Mouse (Mus musculus) T-cell, adult 2 months (primary cell): ENCODE data around the gene Rrp15.
"Not testable (repeated sequence)": the region's sequence is repeated elsewhere in the genome, so short reads cannot be mapped to it uniquely, and the experiment has no call there.

ENCODE experiments used
- DNase-seq: peaks from one replicate; pipeline ENCODE4 v3.0.0; 2022; ENCODE audit warnings: low spot score

Rrp15 gene

DNA sequence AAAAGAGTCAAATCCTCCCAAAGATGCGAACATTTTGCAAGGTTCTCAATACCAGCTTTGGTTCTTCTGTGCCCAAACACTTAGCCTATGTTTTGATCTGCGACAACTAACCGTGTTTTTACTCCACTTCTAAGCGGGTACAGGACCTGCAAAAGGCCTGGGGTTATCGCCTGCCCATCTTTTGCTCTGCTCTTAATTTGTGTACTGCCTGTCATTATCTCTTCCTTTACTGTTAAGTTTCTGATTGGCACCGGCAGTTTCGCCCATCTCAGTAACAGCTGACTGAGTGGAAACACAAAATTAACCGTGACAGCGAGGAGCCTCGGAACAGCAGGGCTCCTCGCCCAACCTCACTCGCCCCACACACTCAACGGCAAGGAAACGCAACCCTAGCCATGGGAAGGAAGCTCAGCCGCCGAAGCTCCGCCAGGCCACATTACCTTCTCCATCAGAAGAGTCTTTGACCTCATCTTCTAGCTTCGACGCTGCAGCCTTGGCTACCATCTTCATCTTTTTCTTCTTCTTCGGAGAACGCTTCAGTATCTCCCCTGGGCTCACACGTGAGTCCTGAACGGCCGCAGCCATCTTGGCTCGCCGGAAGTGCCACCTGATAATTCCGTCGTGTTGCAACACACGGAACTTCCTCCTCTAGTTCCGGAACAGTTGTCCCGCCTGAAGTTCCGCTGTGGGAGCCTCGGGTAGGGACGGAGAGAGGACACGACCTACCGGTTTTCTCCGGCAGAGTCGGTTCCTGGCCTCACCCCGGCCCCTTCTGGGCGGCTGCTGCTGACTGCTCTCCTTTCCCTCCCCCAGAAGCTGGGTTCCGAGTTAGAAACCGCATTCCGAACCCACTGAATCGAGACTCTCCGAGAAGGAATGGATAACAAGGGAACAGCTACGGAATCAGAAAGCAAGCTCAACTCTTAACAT is at the start of gene Rrp15:
Rrp15 (minus strand) TSS at position 635 of the 930 bp plus-strand sequence.
- DNase-seq, result peak; percentile 85

DNA sequence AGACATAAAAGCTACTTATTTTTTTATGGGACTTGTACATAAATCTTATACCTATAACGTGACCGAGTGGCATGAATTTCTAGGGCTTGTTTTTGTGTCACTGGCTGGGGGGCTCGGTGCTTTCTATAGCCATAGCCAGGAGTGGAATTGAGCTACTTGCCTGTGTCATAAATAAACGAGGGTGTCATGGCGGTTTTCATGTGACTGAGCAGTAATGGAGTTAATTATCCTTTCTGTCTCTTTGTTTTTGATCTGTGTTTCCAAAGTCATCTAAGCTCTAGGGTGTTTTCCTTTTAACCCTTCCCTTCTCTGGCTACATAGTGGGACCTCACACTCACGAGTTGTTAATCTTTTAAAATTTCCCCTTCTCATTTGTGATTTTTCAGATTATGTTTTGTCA is 48.8 kb upstream of the Rrp15 start:
- DNase-seq, result no peak

DNA sequence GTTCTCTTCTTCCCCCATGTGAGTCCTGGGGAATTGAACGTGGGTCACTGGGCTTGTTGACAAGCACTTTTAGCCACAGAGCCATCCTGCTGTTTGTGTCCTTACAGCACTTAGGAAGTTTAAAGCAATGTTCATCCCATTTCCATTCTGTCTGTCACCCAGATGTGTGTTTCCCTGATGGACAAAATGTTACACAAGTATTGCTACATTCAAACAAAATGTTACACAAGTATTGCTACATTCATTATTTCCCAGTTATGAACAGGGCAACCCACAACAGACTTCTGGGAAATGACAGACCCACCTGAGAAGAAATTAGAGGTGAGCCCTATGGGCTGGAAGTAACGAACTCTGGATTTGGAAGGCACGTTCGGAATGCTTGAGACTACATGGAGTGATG is 36.2 kb upstream of the Rrp15 start:
- DNase-seq, result no peak

DNA sequence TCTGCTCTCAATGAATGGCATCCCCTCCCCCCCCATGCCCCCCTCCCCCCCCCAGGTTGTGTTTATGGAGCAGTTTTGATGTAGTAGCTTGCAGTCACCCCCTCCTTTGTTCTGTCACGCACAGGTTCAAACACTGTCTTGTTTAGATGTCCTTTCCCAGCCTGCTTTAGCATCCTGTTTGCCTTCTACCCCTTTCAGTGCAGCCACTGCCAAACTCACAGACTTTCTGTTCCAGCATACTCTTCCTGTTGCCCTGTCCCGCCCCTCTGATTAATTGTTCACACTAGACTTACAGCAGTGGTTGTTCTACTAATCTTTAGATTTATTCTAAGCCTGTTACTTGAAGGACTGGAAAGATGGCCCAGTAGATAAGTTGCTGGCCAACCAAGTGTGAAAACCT is 31.7 kb upstream of the Rrp15 start:
- DNase-seq, result no peak

DNA sequence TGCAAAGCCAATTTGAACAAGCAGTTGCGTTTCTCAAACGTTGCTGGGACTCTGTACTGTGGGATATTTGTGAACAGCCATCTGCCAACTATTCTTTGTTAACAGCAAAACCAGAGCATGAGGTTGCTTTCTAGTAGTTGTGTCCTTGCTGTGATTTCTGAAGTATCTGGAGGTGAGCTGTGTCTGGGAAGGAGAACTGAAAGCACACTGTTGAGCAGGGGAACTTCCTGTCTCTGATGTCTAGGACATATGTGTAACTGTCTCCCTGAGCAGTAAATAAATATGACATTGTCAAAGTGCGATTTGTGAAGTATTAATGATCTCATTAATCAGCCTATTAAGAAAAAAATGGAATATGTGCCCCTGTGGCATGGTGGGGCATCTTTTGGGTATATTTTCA is 24.0 kb upstream of the Rrp15 start:
- no peak for DNase-seq

DNA sequence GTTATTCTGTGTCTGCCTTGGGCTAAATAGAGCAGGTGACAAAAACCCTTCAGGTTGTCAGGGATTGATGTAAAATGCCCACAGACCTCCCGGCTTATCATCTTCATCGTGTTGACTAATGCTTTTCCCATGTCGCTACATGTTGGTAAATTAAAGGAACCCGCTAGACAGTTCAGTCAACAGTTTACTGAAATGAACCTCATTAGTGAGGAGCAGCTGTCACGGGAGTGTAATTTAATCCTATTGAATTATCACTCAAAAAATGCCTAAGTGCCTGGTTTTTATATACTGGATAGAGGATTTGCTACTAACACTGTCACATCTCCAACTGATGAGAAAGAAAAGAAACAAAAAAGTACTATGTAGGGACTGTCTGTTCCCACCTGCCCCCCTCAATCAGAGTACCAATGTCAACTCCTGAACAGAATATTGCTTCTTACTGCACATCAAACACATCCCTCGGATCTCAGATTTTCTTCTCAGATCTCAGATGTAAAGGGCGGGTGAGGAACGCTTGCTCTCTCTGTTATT is 23.5 kb upstream of the Rrp15 start:
- DNase-seq, result no peak

DNA sequence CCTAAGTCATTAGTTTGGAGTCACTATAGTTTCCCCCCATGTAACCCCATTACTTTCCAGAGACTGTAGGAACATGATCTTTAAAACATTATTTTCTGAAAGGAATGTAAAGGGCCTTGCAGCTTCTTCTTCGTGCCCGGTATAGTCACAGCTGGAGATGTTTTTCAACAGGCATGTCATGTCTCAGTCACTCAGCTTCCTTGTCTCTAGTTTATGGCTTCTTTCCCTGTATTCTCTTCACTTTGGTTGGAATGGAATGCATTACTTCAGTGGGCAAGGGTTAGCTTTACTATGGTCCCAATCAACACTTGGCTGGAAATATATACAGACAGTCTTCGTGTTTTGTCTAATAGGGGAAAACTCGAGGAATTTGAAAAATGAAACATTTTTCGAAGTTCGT is 22.8 kb upstream of the Rrp15 start:
- no peak for DNase-seq

DNA sequence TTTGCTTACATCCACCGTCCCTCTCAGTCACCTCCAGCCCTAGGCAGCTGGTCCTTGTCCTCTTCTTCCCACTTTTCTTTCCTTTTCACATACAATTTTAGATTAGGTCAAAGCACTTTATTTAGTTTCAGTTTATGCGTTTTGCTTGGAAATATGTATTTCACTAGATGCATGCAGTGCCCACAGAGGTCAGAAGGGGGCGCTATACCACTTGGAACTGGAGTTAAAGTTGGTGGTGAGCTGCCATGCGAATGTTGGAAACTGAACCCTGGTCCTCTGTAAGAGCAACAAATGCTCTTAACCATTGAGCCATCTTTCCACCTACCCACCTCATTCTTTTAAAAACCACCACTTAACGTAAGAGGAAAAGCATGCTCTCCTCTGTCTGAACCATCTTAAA is 21.5 kb upstream of the Rrp15 start:
- no peak for DNase-seq

DNA sequence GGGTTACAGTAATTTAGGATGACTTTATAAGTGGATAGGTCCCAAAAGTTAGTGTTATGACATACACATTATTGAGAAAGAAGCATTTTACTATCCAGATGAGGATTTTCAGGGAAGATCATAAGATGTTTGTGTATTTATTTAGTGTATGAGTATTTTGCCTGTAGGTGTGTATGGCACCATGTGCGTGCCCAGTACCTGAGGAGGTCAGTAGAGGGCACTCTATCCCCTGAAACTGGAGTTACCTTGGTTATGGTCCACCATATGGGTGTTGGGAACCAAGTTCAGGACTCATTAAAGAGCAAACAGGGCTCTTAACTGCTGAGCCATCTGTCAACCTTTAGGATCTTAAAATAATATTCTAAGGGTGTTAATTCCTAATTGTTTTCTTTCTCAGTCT is 19.2 kb upstream of the Rrp15 start:
- no peak for DNase-seq

DNA sequence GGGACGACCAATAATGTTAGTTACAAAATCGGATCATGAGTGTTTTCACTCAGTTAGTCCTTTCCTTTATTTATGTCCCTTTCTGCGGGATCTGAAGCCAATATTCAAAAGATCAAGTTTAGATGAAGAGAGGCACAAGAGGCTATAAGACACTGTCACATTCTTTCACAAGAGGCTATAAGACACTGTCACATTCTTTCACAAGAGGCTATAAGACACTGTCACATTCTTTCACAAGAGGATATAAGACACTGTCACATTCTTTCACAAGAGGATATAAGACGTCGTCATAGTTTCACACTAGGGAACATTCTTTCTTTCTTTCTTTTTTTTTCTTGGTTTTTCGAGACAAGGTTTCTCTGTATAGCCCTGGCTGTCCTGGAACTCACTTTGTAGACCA is 14.3 kb upstream of the Rrp15 start:
- not testable (repeated sequence) for DNase-seq

DNA sequence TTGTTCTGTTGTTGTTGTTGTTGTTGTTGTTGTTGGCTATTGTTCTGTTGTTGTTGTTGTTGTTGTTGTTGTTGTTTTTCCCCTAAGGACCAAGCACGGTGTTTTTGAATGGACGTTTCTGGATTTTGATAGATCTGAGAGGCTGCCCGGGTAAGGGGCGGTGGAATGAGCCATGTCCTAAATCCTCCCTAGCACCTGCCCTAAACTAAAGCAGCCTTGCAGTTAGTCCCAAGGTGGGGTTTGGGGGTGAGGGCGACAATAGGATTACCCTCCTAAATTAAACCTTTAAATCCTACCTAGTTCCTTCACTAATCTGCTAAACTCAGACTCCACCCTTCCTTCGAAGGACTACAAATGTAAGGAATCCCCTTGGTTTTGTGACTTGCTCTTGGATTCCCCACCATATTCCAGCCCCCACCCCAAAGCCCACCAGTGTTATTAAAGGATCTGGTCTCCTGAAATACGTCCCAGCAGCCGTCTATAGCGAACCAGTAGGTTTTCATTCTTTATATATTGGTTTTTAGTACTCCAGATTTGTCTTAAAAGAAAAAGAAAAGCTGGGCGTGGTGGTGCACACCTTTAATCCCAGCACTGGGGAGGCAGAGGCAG is 621 bp upstream of the Rrp15 start:
- no peak for DNase-seq

DNA sequence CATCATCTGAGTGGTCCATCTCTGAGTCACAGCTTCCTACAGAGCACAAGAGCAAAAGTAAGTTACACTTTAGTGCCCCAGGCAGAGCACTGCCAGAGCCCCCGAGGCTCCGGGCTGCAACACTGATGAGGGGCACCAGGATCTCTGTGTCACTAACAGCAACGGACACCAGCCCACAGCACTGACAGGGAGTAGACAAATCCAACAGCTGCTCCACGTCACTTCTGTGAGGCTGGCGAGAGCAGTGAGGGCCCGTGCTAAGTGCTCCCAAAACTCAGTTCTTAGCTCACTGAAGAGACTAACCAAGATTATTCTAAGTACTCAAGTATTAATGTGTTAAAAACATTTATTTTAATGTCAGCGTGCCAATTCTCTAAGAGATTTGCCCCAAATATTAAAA is 9.3 kb downstream of the Rrp15 start:
- no peak for DNase-seq

DNA sequence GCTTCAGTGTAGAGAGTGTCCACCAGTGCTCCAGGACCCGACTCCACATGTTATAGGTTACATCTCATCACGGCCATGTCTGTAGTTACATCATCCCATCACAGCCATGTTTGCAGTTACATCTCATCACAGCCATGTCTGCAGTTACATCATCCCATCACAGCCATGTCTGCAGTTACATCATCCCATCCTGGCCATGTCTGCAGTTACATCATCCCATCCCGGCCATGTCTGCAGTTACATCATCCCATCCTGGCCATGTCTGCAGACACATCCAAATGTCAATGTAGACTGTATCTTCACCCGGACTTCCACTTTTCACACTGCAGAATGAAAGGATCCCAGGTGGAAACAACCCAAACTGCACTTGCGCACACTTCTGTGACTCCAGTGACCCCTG is 13.6 kb downstream of the Rrp15 start:
- no peak for DNase-seq

DNA sequence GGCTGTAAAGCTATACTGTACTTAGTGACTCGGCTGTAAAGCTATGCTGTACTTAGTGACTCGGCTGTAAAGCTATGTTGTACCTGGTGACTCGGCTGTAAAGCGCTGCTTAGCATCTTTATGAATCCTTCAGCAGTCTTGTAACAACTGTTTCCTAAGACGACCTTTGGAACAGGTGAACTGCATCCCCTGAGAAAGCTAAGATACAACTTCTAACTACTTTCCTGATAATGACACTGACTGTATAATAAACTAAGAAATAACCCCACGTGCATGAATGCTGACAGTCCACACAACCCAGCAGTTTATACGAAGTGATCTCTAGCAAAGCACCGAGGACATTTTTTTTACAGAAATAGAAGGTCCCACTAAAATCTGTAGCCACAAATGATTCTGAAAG is 16.1 kb downstream of the Rrp15 start:
- DNase-seq, result no peak

DNA sequence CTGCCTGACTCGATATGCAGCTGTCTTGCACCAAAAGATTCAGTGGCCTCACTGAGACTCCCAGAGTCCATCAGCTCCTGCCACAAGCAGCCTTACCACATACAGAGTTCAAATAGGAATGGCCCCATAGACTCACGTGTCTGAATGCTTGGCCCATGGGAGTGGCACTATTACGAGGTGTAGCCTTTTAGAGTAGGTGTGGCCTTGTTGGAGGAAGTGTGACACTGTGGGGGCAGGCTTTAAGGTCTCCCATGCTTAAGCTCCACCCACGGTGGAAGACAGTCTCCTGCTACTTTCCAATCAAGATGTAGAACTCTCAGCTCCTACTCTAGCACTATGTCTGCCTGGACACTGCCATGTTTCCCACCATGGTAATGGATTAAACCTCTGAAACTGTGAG is 20.4 kb downstream of the Rrp15 start:
- DNase-seq, result no peak

DNA sequence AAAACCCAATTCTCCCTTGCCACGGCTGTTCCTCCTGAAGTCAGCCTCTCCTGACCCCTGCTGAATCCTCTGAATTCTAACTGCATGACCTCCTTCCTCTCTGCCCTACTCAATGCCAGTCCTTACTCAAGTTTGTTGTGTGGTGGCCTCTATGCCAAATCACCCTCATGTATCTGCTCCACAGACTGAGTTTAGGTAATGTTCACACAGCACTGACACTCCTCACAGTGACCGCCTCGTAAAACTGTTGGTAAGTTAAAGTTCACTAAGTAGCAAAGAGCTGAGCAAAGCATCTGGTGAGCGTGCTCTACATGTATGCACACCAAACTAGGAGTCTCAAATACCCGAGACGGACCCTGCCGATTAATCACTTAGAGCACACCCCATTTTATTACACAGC is 23.0 kb downstream of the Rrp15 start:
- DNase-seq, result no peak

DNA sequence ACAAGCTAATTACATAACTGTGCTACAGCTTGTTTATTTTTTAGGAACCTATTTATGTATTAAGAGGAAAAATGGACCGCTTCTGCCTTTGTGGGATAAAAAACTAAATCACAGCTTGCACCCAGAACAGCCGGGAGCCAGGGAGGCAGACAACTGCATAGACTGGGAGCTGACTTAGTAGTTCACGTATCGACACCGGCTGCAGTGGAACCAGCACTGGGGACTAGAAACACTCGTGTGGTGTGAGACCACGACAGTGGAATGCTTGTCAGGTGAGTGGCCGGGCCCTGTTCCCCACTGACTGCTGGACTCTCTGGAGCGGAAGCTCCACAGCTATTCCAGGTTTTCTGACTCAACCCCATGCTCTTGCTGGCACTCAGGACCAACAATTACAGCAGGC is 26.9 kb downstream of the Rrp15 start:
- no peak for DNase-seq

DNA sequence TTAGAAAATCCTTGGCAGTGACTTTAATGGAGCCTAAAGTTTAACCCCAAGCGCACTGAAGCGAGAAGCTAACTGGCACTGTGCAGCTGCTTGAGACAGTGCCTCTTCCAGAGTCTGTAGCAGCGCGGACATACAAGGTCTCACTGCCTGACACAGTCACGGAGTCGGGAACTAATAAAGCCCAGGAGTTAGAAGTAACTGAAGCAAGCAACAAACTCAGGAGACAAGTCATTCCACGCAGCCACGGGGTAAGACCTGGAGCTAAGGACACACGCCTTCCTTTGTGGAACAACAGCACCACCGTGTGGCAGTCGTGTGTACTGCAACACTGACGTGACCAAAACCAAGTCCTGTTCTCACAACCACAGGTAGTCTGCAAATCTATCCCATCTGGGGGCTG is 27.3 kb downstream of the Rrp15 start:
- peak; percentile 54 for DNase-seq

DNA sequence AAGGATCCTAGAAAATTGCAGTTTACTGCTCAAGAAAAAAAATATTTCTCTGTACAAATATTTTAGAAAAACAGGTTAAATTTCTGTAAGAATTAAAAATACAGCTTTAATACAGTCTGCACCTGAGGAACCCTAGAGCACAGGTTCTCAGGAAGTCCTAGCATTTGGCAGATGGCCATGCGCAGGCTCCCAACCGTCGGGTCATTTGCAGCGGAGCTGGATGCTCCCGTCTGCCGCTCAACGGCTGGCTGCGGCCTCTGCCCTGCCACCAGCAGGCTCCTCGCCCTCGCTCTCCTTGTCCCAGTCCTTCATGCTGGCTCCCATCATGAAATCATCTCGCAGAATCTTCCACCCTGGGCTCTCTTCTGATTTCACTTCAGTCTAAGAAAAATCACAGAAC is 28.0 kb downstream of the Rrp15 start:
- no peak for DNase-seq

DNA sequence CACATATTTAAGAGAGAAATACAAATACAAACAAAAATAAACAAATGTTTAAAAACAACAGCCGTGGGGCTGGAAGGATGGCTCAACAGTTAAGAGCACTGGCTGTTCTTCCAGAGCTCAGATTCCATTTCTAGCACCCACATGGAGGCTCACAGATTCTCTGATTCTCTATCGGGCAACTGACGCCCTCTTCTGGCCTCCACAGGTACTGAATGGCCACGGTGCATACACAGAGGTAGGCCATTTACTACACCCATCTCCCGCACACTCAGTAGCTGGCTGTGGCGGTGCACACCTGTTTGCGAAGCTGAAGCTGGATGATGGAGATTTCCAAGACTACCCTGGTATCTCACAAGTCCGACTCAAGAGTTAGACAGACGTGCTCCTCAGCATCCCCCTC is 29.4 kb downstream of the Rrp15 start:
- no peak for DNase-seq

DNA sequence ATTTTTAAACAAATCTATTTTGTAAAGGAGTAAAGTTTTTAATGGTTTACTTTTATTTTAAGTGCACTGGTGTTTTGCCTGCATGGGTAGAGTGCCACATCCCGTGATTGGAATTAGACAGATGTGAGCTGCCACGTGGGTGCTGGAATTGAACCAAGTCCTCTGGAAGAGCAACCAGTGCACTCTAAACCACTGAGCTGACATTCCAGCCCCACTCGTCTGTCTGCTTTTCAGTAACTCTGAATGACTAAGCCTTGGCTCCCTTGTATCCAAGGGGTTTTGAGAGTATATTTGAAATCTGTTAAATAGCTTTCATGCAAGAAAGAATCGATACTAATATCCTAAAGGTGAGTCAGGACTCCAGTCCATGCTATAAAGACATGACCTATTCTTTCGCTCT is 30.3 kb downstream of the Rrp15 start:
- DNase-seq, result no peak

DNA sequence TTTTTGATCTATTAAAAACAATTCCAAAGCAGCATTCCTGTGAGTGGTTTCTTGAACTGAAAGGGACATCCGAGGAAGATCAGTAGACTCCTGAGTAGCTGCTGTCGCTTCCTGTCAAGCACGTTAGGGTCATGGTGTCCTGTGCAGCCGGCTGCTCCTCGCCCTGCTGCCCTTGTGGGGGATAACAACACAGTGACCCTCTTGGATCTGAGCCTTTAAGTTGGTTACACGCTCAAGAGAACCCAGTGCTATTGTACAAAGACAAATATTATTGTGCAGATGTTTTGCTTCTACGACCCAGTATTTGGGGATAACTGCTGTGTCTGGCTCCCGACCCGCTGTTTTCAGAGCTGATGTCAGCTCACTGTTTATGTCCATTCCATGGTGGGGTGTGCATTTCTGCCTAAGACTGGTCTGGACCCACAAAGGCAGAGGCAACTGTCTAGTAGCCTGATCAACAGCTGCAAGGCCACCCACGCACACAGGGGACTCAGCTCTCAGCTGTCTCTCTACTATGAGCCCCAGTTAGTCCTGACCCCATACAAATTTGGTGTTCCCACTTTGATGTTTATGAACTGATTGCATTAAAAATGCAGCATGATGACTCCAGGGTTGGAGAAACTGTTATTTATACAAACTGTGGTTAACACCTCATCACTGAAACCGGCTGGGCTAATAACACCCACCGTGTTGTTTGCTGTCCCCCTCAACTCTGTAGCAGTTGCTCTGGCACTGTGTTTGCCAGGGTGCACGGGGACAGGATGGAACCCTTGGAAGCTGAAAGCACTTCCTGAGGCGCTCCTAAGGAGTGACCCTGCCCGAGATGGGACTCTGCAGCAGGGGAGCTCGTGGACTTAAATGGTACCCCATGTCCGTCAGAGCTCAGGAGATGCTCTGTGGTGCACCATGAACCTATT is 33.9 kb downstream of the Rrp15 start:
- no peak for DNase-seq
